Mouse (Mus musculus) c-Kit-positive CD71-positive TER-119-negative erythroid progenitor cells, embryonic 14.5 days (primary cell): ENCODE measurements around the gene Gm13539.
A peak's percentile ranks its signal among the peaks of the same experiment; 100 is the strongest.
"Not testable (repeated sequence)": the region's sequence is repeated elsewhere in the genome, so short reads cannot be mapped to it uniquely, and the experiment has no call there.

Experiments used
- DNase-seq: peaks from one replicate; pipeline ENCODE4 v3.0.0-alpha.2; 2013; ENCODE audit warnings: low read depth

Gm13539 gene

DNA sequence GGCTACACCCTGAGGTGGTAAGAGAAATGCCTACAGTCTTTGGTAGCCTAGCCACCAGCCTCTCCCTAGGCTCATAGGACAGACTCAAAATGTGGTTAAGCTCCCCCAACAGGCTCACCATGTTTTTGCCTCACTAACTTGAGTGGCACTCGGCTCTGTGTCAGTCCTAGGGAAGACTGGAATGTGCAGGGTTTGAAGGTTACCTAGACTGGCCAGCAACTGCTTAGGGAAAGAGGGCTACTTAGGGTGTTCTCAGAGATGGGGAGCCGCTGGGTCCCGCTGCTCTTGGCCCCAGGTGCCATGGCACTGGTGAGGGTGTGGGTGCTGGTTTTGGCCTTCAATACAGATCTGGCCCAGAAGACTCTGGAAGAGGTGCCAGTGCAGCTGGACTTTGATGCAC, at the start of gene Gm13539:
Gene Gm13539, plus strand, starts transcription at position 301 of the 400 bp plus-strand sequence.
- DNase-seq: no peak

DNA sequence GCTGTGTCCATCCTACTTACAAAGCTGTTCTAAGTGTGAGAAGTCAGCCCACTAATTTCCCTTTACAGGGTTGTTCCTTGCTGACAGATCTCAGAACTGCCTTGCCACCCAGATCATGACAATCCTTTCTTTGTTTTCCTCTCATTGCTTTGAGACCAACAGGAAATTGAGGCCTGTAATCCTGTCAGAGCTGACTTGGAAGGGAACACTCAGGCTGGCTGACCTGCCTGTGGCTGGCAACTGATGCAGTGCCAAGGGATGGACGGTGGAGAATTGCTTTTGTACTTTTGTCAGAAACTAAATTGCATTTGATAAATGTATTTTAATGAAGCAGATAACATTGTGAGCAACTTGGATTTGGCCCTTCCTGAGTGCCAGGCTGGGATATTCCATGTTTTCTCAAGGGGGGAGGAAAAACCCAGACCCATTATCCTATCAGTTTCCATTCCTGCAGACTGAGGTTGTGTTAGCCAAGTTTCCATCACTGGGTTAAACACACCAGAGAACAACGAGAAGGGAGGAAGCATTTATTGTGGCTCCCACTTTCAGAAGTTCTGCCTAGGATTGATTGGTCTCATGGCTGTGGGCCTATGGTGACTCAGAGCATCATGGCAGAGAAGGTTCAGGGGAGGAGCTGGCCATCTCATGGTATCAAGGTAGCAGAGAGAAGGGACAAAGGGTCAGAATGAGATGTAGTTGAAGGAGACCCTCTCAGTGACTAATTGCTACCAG, 48.7 kb upstream of the Gm13539 start:
- DNase-seq: no peak

DNA sequence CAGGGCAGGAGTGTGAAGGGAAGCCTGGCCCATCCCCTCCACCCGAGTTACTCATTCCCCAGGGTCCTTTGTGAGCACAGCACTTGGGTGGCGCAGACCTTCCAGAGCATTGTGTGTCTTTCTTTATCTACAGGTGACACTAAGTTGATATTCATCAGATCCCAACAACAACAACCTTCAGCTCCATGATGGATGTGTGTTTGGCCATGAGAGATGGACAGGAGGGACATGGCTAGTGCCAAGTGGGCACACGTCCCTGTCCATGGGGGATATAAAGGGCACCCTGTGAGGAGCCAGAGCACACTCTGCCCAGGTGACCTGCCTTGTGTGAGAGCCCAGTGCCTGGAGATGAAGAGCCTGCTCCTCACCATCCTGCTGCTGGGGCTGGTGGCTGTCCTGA, 45.3 kb upstream of the Gm13539 start, which contains the start of gene Obp2b:
Gene Obp2b, plus strand, starts transcription at position 301 of the 400 bp plus-strand sequence.
- not testable (repeated sequence) for DNase-seq

DNA sequence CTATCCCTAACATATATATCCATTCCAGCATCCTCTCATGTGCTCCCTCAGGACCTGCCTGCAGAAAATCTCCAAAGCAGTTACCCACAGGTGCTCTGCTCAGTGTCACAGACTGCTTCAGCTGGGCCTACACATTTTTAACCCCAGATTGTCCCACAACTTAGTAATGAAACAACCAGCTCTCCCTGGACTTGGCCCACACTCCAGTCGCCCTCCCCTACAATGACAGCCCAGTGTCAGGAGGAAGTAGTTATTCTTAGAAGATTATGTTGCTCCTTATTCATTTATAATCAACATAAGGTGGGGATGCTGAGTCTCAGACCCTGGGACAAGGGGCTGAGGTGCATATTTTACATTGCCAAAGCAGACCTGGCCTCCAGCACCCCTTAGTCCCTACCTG, 40.4 kb upstream of the Gm13539 start:
- DNase-seq: no peak

GRCm38 (mm10) chr2:25754201-25754600, 27.9 kb upstream of the Gm13539 start:
- DNase-seq: no peak

- no peak for DNase-seq
Measured at GRCm38 (mm10) chr2:25758064-25758625, 23.9 kb upstream of the Gm13539 start.

DNA sequence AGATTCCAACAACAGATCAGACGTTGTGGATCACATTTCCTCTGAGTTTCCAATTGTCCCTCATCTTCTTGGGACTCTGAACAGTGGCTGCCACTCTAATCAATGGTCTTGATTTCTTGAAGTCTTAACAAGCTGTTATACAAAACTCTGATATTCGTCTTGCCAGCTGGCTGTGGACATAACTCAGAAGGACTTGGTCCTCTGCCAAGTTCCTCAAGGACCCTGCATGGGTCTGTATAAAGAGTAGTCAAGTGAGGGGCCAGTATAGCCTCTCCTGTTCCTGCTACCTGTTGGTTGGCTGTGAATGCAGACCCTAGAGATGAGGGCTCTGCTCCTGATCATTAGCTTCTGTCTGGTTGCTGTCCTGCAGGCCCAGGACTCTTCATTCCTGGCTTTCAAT, 16.8 kb upstream of the Gm13539 start, which contains the start of gene Lcn3:
Gene Lcn3, plus strand, starts transcription at position 301 of the 400 bp plus-strand sequence.
- DNase-seq: no peak

- DNase-seq: no peak
Measured at GRCm38 (mm10) chr2:25767764-25768163, 14.3 kb upstream of the Gm13539 start.

DNA sequence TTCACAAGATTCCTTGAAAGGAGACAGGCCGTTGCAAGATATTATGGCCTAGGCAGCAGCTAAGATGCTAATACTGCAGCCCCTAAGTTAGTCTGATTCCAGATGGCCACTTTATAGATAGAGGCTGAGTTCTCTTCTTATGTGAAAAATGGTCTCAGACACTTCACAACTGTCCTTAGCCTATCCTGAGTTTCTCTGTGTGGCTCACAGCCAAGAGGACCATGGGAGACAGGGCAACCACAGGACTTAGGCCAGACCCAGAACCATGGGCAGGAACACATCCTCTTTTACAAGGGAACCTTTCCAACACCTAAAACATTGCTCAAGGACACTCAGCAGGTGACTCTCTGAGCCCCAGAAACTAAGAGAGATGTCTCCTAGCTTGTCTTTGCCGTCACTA, 8.6 kb upstream of the Gm13539 start:
- DNase-seq: no peak

- no peak for DNase-seq
Measured at GRCm38 (mm10) chr2:25774640-25775039, 7.4 kb upstream of the Gm13539 start.

- no peak for DNase-seq
Measured at GRCm38 (mm10) chr2:25775991-25776390, 6.1 kb upstream of the Gm13539 start.

DNA sequence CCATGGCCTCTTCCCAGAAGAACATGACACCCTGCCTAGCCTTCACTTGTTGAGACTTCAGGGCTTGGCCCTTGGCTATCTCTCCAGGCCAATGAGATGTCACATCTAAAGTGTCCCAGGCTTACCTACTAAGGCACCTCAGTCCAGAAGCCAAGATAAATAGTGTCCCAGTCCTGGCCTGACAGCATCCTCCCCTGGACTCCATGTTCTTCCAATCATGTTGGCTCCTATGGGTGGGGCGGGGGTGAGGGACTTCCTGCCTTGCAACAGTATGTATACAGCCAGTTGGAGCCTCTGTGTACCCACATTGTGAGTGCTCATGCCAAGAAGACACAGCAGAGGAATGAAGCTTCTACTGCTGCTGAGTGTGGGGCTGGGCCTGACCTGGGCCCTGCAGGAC, 5.3 kb upstream of the Gm13539 start, which contains the start of gene Lcn11:
Gene Lcn11, plus strand, starts transcription at position 301 of the 400 bp plus-strand sequence.
- no peak for DNase-seq

- no peak for DNase-seq
Measured at GRCm38 (mm10) chr2:25779076-25779475, 3.0 kb upstream of the Gm13539 start.

DNA sequence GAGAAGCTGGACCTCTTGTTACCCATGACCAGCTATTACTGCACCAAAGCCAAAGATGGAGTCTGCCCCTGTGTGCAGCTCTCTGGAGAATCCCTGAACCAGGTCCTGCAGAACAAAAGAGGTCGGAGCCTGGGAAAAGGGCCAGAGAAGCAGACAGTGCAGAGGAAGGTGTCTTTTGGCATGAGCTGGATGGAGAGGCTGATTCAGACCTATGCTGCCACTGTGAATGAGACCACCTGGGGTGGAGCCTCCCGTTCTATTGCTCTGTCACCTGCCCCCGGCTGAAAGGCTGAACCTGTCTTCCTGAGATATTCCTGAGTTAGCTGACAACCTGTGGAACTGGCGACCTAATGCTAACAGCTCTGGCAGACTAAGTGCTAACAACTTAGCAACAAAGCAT, 1.1 kb upstream of the Gm13539 start:
- no peak for DNase-seq

GRCm38 (mm10) chr2:25785573-25786322, 3.7 kb downstream of the Gm13539 start:
- DNase-seq: no peak

GRCm38 (mm10) chr2:25789092-25789491, 7.0 kb downstream of the Gm13539 start:
- DNase-seq: peak; percentile 50

DNA sequence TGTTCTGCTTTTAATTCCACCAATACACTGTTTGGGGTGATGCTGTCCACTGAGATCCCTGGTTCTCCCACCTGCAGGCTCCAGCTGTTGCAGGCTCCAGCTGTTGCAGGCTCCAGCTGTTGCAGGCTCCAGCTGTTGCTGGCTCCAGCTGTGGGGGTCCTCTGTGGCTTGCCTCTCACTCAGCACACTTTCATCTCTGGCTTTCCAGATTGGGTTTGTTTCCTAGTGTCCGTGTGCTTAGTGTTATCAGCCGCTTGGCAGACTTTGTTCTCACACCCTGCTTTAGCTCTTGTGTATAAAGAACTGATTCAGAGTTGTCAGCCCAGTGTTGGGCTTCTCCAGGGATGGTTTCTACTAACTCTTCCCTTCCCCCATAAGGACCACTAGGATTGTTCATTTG, 15.6 kb downstream of the Gm13539 start:
- DNase-seq: no peak

- no peak for DNase-seq
Measured at GRCm38 (mm10) chr2:25798065-25798464, 16.0 kb downstream of the Gm13539 start.

DNA sequence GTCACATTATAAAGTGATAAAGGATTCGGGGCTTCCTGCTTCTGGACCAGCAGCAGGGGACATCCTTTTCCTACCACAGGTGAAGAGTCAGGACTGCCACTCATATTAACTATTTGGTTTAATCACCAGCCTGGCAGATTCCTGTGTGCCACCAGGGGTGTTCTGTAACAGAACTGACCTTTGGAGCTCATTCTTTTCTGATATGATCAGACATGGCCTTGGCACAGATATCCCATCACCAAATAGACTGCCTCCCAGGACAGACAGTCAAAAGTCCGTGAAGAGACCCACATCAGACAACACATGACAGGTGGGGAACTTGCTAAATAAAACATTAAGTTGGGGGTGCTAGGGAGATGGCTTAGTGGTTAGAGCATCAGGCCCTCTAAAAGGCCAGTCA, 29.7 kb downstream of the Gm13539 start:
- no peak for DNase-seq

- DNase-seq: no peak
Measured at GRCm38 (mm10) chr2:25813364-25813763, 31.3 kb downstream of the Gm13539 start.

GRCm38 (mm10) chr2:25815748-25816147, 33.7 kb downstream of the Gm13539 start, which contains the start of gene Glt6d1:
Gene Glt6d1, minus strand, starts transcription at chr2:25815848.
- DNase-seq: not testable (repeated sequence)

DNA sequence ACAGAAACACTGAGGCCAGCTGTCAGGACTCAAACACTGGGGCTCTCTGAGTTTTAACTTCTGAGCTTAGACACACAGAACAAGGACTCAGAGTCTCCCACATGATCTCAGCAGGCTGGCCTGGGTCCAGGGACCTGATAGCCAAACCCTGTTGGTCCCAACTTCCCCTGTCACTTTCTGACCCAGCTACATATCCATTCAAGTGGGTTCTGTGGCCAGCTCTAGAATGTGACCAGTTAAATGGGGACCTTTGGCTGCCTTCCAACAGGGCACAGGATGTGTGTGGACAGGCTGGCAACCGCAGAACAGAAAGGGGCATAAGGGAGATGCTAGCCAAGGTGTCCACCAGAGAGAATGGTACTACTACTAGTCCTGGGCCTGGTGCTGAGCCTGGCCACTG, 40.7 kb downstream of the Gm13539 start, which contains the start of gene Lcn9:
Gene Lcn9, plus strand, starts transcription at position 348 of the 400 bp plus-strand sequence.
- DNase-seq: no peak

DNA sequence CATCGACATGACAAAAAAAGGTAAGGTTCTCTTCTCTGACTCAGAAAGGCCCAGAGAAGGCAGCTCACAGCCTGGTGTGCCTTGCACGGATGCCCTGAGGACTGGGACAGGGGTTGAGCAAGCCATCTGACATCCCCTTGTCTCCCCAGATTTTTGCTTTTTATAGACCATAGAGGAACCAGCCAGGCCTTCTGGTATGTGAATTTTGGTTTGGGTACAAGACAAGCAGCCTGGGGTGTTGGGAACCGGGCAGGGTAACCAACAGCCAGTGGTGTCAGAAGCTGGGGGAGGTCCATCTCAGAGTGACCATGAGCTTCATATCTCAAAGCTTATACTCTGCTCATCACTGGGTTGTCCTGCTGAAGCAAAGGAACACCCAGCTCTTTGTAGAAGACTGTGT, 42.7 kb downstream of the Gm13539 start:
- no peak for DNase-seq
